Mouse (Mus musculus) C2C12 (cell line): Measurements from ENCODE around the gene Phkg2. TPM values are rescaled to one million over a fixed set of nuclear protein-coding genes. Genes with fewer than 3 reads are reported as not detected.

ENCODE experiments used
- H3K27me3 ChIP-seq: one replicate; pipeline ENCODE4 v1.6.1; 2011; ENCODE audit not compliant: control insufficient read depth, insufficient read depth, insufficient read length
- H3K36me3 ChIP-seq: one replicate; pipeline ENCODE4 v1.6.1; 2011; ENCODE audit not compliant: control insufficient read depth, insufficient read depth
- H3K4me3 ChIP-seq: one replicate; pipeline ENCODE4 v1.5.1; 2011; ENCODE audit warnings: mild to moderate bottlenecking, control low read depth; ENCODE audit not compliant: poor library complexity, insufficient read depth, severe bottlenecking
- H3K79me2 ChIP-seq: one replicate; pipeline ENCODE4 v1.6.1; 2011; ENCODE audit not compliant: control insufficient read depth, insufficient read depth
- H3K79me3 ChIP-seq: one replicate; pipeline ENCODE4 v1.6.1; 2011; ENCODE audit warnings: low read depth, control low read depth
- H3ac ChIP-seq: one replicate; pipeline ENCODE3; 2011; ENCODE audit warnings: low read depth; ENCODE audit not compliant: control insufficient read depth, insufficient read length
- CEBPB ChIP-seq: IDR thresholded peaks from one replicate; pipeline ENCODE4 v1.6.1; 2011; ENCODE audit warnings: low read depth, mild to moderate bottlenecking, control low read depth, moderate library complexity
- CTCF ChIP-seq: IDR thresholded peaks from one replicate; pipeline ENCODE4 v1.5.1; 2011; ENCODE audit not compliant: control insufficient read depth, insufficient read depth, insufficient read length
- FOSL1 ChIP-seq: IDR thresholded peaks from one replicate; pipeline ENCODE4 v1.8.0; 2011; ENCODE audit warnings: mild to moderate bottlenecking, low read length; ENCODE audit not compliant: poor library complexity, insufficient read depth, severe bottlenecking
- MAX ChIP-seq: IDR thresholded peaks from one replicate; pipeline ENCODE4 v1.6.1; 2011; ENCODE audit warnings: mild to moderate bottlenecking, control low read depth
- MYOD1 ChIP-seq: IDR thresholded peaks from one replicate; pipeline ENCODE4 v1.6.1; 2011; ENCODE audit warnings: low read depth; ENCODE audit not compliant: control insufficient read depth, insufficient read length
- MYOG ChIP-seq: IDR thresholded peaks from one replicate; pipeline ENCODE4 v1.6.1; 2011; ENCODE audit not compliant: control insufficient read depth, insufficient read length; ENCODE audit errors: extremely low read depth
- USF1 ChIP-seq: IDR thresholded peaks from one replicate; pipeline ENCODE4 v1.6.1; 2011; ENCODE audit warnings: low read depth, mild to moderate bottlenecking, control low read depth, moderate library complexity
- polyA plus RNA-seq: library from polyadenylated mRNA; unstranded; fragments of >200 nt; fragmentation: generic; extraction: Trizol; gene quantifications from one replicate; pipeline ENCODE4 v1.2.1, GENCODE M21; 2012; ENCODE audit warnings: missing spikeins

Phkg2 gene
- polyA plus RNA-seq, 1 experiment = 21.1 TPM

- no peak overlapping the region for H3ac ChIP-seq
- no peak overlapping the region for H3K4me3 ChIP-seq
- H3K36me3 ChIP-seq = peaks cover 60% of the 10 kb centered on the region
- TF ChIP-seq CEBPB = no peak
- no peak for TF ChIP-seq MYOG
- no peak for TF ChIP-seq MYOD1
- no peak for TF ChIP-seq CTCF
- no peak for TF ChIP-seq FOSL1
- no peak for TF ChIP-seq USF1
- no peak for TF ChIP-seq MAX
- H3K27me3 ChIP-seq = no peaks in the 10 kb centered on the region
- peaks cover 11% of the 10 kb centered on the region for H3K79me3 ChIP-seq
- H3K79me2 ChIP-seq = peaks cover 12% of the 10 kb centered on the region
These were observed 18.0 kb downstream of the Phkg2 start for GRCm38 (mm10) chr7:127591108-127591507.

DNA sequence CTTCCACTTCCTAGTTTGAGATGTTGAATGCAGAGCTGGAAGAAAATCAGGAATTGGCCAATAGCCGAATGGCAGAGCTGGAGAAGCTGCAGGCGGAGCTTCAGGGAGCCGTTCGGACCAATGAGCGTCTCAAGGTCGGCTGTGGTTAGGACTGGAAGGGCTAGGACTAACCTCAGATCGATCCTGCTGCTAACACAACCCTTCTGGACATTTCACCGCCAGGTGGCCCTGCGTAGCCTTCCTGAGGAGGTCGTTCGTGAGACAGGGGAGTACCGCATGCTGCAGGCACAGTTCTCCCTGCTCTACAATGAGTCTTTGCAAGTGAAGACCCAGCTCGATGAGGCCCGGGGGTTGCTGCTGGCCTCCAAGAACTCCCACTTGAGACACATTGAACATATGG lies 19.4 kb downstream of the Phkg2 start:
- TF ChIP-seq USF1 (no peak), CTCF (no peak), MAX (no peak), MYOG (no peak), MYOD1 (no peak), FOSL1 (no peak), CEBPB (no peak)
- H3K4me3 ChIP-seq = no peak overlapping the region
- H3ac ChIP-seq = no peak overlapping the region
- peaks cover 11% of the 10 kb centered on the region for H3K79me3 ChIP-seq
- peaks cover 12% of the 10 kb centered on the region for H3K79me2 ChIP-seq
- no peaks in the 10 kb centered on the region for H3K27me3 ChIP-seq
- H3K36me3 ChIP-seq = peaks cover 73% of the 10 kb centered on the region

GRCm38 (mm10) chr7:127596747-127597146 lies 23.6 kb downstream of the Phkg2 start:
- H3K79me3 ChIP-seq = no peaks in the 10 kb centered on the region
- H3K79me2 ChIP-seq = no peaks in the 10 kb centered on the region
- peaks cover 75% of the 10 kb centered on the region for H3K36me3 ChIP-seq
- no peak for TF ChIP-seq MAX
- no peak for TF ChIP-seq MYOG
- no peak for TF ChIP-seq CTCF
- TF ChIP-seq USF1 = no peak
- TF ChIP-seq MYOD1 = no peak
- TF ChIP-seq CEBPB = no peak
- TF ChIP-seq FOSL1 = no peak
- no peak overlapping the region for H3ac ChIP-seq
- no peaks in the 10 kb centered on the region for H3K27me3 ChIP-seq
- H3K4me3 ChIP-seq = no peak overlapping the region

DNA sequence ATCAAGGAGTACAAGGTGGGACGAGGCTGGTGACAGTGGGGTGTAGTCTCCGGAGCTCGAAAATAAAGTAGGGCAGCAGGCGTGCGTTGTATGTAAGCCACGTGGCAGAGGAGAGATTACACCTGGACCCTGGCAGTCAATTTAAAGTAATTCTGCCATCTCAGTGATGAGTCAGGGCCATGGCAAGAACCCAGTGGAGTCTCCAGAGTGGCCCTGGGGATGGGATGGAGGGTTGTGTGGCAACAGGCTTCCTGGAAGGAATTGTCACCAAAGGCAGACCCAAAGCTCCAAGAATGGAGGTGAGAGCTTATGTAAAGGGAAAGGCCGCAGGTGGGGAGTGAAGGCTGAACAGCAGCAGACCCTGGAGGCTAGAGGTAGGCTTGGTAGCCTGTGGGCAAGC lies 27.5 kb downstream of the Phkg2 start:
- Histone ChIP-seq H3K4me3 (no peak overlapping the region), H3ac (no peak overlapping the region), H3K79me3 (no peaks in the 10 kb centered on the region), H3K27me3 (no peaks in the 10 kb centered on the region), H3K36me3 (peaks cover 51% of the 10 kb centered on the region), H3K79me2 (no peaks in the 10 kb centered on the region)
- TF ChIP-seq MYOD1 = no peak
- TF ChIP-seq MYOG = no peak
- TF ChIP-seq FOSL1 = no peak
- TF ChIP-seq USF1 = no peak
- no peak for TF ChIP-seq CTCF
- no peak for TF ChIP-seq CEBPB
- no peak for TF ChIP-seq MAX

DNA sequence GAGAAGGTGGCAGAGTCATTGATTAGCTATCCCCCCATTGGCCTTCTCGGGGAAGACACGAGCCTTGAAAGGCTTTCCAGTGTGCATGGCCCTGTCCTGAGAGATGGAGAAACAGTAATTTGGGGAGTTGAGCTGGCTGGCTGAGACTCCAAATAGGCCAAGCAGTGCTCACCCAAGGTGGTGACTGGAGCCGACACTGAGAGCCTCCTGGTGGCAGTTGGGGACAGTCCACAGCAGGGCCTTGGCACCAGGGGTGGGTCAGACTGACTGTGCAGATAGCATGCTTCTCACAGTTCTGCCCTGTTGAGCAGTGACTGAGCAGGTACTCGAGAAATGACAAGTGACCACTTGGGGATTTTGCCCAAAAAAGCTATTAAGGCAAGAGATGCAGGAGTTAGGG lies 28.6 kb downstream of the Phkg2 start:
- H3K79me3 ChIP-seq = no peaks in the 10 kb centered on the region
- no peak overlapping the region for H3ac ChIP-seq
- no peaks in the 10 kb centered on the region for H3K79me2 ChIP-seq
- TF ChIP-seq CEBPB (no peak), FOSL1 (no peak), USF1 (no peak), MYOD1 (no peak), CTCF (no peak), MYOG (no peak), MAX (no peak)
- peaks cover 40% of the 10 kb centered on the region for H3K36me3 ChIP-seq
- no peak overlapping the region for H3K4me3 ChIP-seq
- no peaks in the 10 kb centered on the region for H3K27me3 ChIP-seq

- H3K4me3 ChIP-seq = no peak overlapping the region
- peaks cover 29% of the 10 kb centered on the region for H3K36me3 ChIP-seq
- no peak overlapping the region for H3ac ChIP-seq
- no peaks in the 10 kb centered on the region for H3K79me2 ChIP-seq
- H3K79me3 ChIP-seq = no peaks in the 10 kb centered on the region
- no peaks in the 10 kb centered on the region for H3K27me3 ChIP-seq
- no peak for TF ChIP-seq MYOD1
These were observed 29.8 kb downstream of the Phkg2 start for GRCm38 (mm10) chr7:127602903-127603302.
